Mouse (Mus musculus) limb, embryonic 10.5 days (tissue): ENCODE results near the gene Cdc42ep1. TPM values are rescaled to one million over a fixed set of nuclear protein-coding genes. Genes with fewer than 3 reads are reported as not detected.

ENCODE experiments used
- DNase-seq: peaks from one replicate; pipeline ENCODE4 v3.0.0-alpha.2; 2017; ENCODE audit warnings: low spot score
- H3K27ac ChIP-seq: fragments of 300-500 bp; sonication (generic); 2 replicates; pipeline ENCODE4 v1.5.1; 2016; ENCODE audit warnings: mild to moderate bottlenecking
- H3K27me3 ChIP-seq: fragments of 300-500 bp; sonication (generic); 2 replicates; pipeline ENCODE4 v1.6.1; 2016; ENCODE audit warnings: low read depth, mild to moderate bottlenecking; ENCODE audit not compliant: poor library complexity, severe bottlenecking
- H3K36me3 ChIP-seq: fragments of 300-500 bp; sonication (generic); 2 replicates; pipeline ENCODE4 v1.6.1; 2016; ENCODE audit warnings: mild to moderate bottlenecking, moderate library complexity
- H3K4me1 ChIP-seq: fragments of 300-500 bp; sonication (generic); 2 replicates; pipeline ENCODE4 v1.6.1; 2016
- H3K4me3 ChIP-seq: fragments of 300-500 bp; sonication (generic); 2 replicates; pipeline ENCODE4 v1.5.1; 2016; ENCODE audit warnings: mild to moderate bottlenecking, moderate library complexity
- H3K9me3 ChIP-seq: fragments of 300-500 bp; sonication (generic); replicated peaks from 2 replicates; pipeline ENCODE4 v1.6.1; 2016; ENCODE audit warnings: mild to moderate bottlenecking
- WGBS: fragments of 180-500 bp; shearing (Covaris S2); methylation state at CpG from one replicate; pipeline ENCODE4 v1.1.7; 2016; 5-methylcytosine and 5-hydroxymethylcytosine counted together
- microRNA-seq: library from miRNA; unstranded; fragments of <30 nt; microRNA quantifications from one replicate; pipeline ENCODE4, GENCODE M21; 2017
- polyA plus RNA-seq: library from polyadenylated mRNA; unstranded; fragments of >200 nt; fragmentation: Nextera tagmentation; extraction: Ambion mirVana; gene quantifications from 2 replicates; pipeline ENCODE4 v1.2.1, GENCODE M21; 2016

The Cdc42ep1 gene
- polyA plus RNA-seq, 1 experiment from 2014 or later = 18.8 TPM

DNA sequence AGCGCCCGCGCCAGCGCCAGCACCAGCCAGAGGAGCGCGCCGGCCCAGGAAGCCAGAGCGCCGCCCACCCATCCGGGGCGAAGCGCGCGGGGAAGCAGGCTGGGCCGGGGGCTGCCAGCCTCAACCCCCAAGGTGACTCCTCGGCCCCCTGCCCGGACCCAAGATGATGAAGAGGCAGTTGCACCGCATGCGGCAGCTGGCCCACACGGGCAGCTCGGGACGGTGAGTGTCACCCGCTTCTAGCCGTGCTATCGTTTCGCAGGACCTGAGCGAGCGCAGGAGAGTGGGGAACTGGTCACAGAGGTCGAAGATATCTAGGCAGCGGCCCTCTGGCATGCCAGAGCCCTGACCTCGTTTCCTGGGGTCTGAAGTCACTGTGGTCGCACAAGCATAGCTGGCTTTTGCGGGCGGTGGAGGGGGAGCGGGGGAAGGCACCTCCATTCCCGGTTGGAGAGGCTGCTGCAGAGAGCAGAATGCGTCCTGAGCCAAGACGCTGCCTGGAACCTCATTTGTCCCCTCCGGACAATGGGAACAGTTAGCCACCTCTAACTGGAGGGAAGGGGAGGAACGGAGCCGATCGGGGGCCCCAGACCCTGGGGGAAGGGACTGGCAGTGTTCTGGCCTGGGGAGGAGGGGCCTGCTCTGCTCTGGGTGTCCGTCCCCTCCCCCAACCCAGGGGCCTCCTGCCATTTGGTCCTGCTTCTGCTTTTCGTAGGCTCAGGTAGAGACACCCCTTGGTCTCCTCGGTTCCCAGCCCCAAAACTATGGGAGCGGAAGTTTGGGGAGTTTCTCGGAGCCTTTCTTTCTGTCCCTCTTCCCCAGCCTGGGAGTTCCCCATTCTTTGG is 57.5 kb downstream of the Cdc42ep1 start, which contains the start of gene Sh3bp1:
Sh3bp1 (plus strand) TSS at position 29 of the 845 bp plus-strand sequence.
- Histone ChIP-seq H3K4me3 (peak within 1 kb of the TSS; percentile 76), H3K36me3 (peaks cover 41% of the 10 kb centered on the region), H3K9me3 (no peaks in the 10 kb centered on the region), H3K27ac (peak within 1 kb of the TSS; percentile 91), H3K27me3 (0 out of 2 replicates have a peak, but pooled peaks cover 3% of the 10 kb centered on the region), H3K4me1 (peaks cover 59% of the 10 kb centered on the region)
- 1% methylated on average over 47 of the region's 47 CpGs for WGBS
- DNase-seq = peak; percentile 81

Small RNA genes within 50 kb of the gene (microRNA-seq; reads per million reads assigned to microRNA genes)
- gene Mir6955 = not detected

Other genes starting within 250 kb of the Cdc42ep1 start
- 3.2 and 4.4 TPM in 2 replicates for gene Cyth4, start 245.6 kb upstream of the Cdc42ep1 start, polyA plus RNA-seq
- not detected in 2 replicates for gene Elfn2, start 123.9 kb upstream of the Cdc42ep1 start, polyA plus RNA-seq
- 11.1 and 13.1 TPM in 2 replicates for gene Mfng, start 69.1 kb upstream of the Cdc42ep1 start, polyA plus RNA-seq
- gene Card10, start 39.6 kb upstream of the Cdc42ep1 start, polyA plus RNA-seq = 4.7 and 5.3 TPM in 2 replicates
- not detected in 2 replicates for gene Lgals2, start 12.9 kb downstream of the Cdc42ep1 start, polyA plus RNA-seq
- 49.9 and 56.5 TPM in 2 replicates for gene Gga1, start 34.6 kb downstream of the Cdc42ep1 start, polyA plus RNA-seq
- 0.13 and 0.51 TPM in 2 replicates for gene Gm49510, start 57.0 kb downstream of the Cdc42ep1 start, polyA plus RNA-seq
- gene Sh3bp1, start 57.1 kb downstream of the Cdc42ep1 start, polyA plus RNA-seq = 51.1 and 51.2 TPM in 2 replicates
- gene Pdxp, start 71.3 kb downstream of the Cdc42ep1 start, polyA plus RNA-seq = 37.1 and 40.8 TPM in 2 replicates
- gene Lgals1, start 84.1 kb downstream of the Cdc42ep1 start, polyA plus RNA-seq = 292 and 458 TPM in 2 replicates
- gene Nol12, start 92.3 kb downstream of the Cdc42ep1 start, polyA plus RNA-seq = 70.6 and 84.9 TPM in 2 replicates
- gene Triobp, start 105.1 kb downstream of the Cdc42ep1 start, polyA plus RNA-seq = 47.9 and 54.6 TPM in 2 replicates
- 330 and 448 TPM in 2 replicates for gene H1f0, start 185.8 kb downstream of the Cdc42ep1 start, polyA plus RNA-seq
- gene Galr3, start 199.3 kb downstream of the Cdc42ep1 start, polyA plus RNA-seq = 0.13 TPM in 1 of 2 replicates, not detected in the other
- gene Ankrd54, start 220.3 kb downstream of the Cdc42ep1 start, polyA plus RNA-seq = 73.8 and 77.9 TPM in 2 replicates
- gene Eif3l, start 232.6 kb downstream of the Cdc42ep1 start, polyA plus RNA-seq = 278 and 295 TPM in 2 replicates